Mouse (Mus musculus): Measurements from ENCODE around the gene Tcf25. TPM values are rescaled to one million over a fixed set of nuclear protein-coding genes. Genes with fewer than 3 reads are reported as not detected.

Tcf25 gene
- polyA plus RNA-seq, 1 experiment from 2014 or later, result 165 TPM

Other genes with a start within 250 kb of the Tcf25 start
- 3.7 and 3.8 TPM in 2 replicates for gene Sult5a1, start 215.4 kb upstream of the Tcf25 start, polyA plus RNA-seq (2015; fragmentation: Nextera tagmentation; extraction: Ambion mirVana)
- gene Dpep1, start 187.5 kb upstream of the Tcf25 start, polyA plus RNA-seq (2015; fragmentation: Nextera tagmentation; extraction: Ambion mirVana), result 2.7 and 3.7 TPM in 2 replicates
- gene Chmp1a, start 161.0 kb upstream of the Tcf25 start, polyA plus RNA-seq (2015; fragmentation: Nextera tagmentation; extraction: Ambion mirVana), result 144 and 151 TPM in 2 replicates
- 1.0 and 2.2 TPM in 2 replicates for gene Spata33, start 160.9 kb upstream of the Tcf25 start, polyA plus RNA-seq (2015; fragmentation: Nextera tagmentation; extraction: Ambion mirVana)
- 18.3 and 18.6 TPM in 2 replicates for gene Cdk10, start 148.9 kb upstream of the Tcf25 start, polyA plus RNA-seq (2015; fragmentation: Nextera tagmentation; extraction: Ambion mirVana)
- gene Spata2l, start 137.5 kb upstream of the Tcf25 start, polyA plus RNA-seq (2015; fragmentation: Nextera tagmentation; extraction: Ambion mirVana), result 8.4 and 8.8 TPM in 2 replicates
- 15.8 and 18.8 TPM in 2 replicates for gene Zfp276, start 119.6 kb upstream of the Tcf25 start, polyA plus RNA-seq (2015; fragmentation: Nextera tagmentation; extraction: Ambion mirVana)
- gene Vps9d1, start 119.4 kb upstream of the Tcf25 start, polyA plus RNA-seq (2015; fragmentation: Nextera tagmentation; extraction: Ambion mirVana), result 11.5 and 12.0 TPM in 2 replicates
- 22.0 and 22.5 TPM in 2 replicates for gene Fanca, start 55.2 kb upstream of the Tcf25 start, polyA plus RNA-seq (2015; fragmentation: Nextera tagmentation; extraction: Ambion mirVana)
- 1.3 and 1.4 TPM in 2 replicates for gene Spire2, start 41.0 kb upstream of the Tcf25 start, polyA plus RNA-seq (2015; fragmentation: Nextera tagmentation; extraction: Ambion mirVana)
- 0.28 and 0.56 TPM in 2 replicates for gene Mc1r, start 33.4 kb downstream of the Tcf25 start, polyA plus RNA-seq (2015; fragmentation: Nextera tagmentation; extraction: Ambion mirVana)
- gene Tubb3, start 37.7 kb downstream of the Tcf25 start, polyA plus RNA-seq (2015; fragmentation: Nextera tagmentation; extraction: Ambion mirVana), result 11.9 and 16.3 TPM in 2 replicates
- gene Def8, start 49.8 kb downstream of the Tcf25 start, polyA plus RNA-seq (2015; fragmentation: Nextera tagmentation; extraction: Ambion mirVana), result 21.3 and 24.0 TPM in 2 replicates
- gene Afg3l1, start 104.2 kb downstream of the Tcf25 start, polyA plus RNA-seq (2015; fragmentation: Nextera tagmentation; extraction: Ambion mirVana), result 37.1 and 47.2 TPM in 2 replicates
- gene Dbndd1, start 141.7 kb downstream of the Tcf25 start, polyA plus RNA-seq (2015; fragmentation: Nextera tagmentation; extraction: Ambion mirVana), result 1.4 and 1.8 TPM in 2 replicates
- 13.4 and 13.8 TPM in 2 replicates for gene Gas8, start 145.1 kb downstream of the Tcf25 start, polyA plus RNA-seq (2015; fragmentation: Nextera tagmentation; extraction: Ambion mirVana)

All from thymus, postnatal 0 days (tissue).